ENCODE assay signal across 8 mouse cellular contexts in genomic region chr1:45431922-45432321, GRCm38 (mm10).
DNase-seq lines count a peak whose midpoint lies in the region; ATAC-seq and TF ChIP-seq lines count a peak whose summit lies in the region.

No protein-coding gene starts in this region.

- H3K4me2 ChIP-seq in heart, embryonic 15.5 days = no peak overlapping the region
- H3K4me2 ChIP-seq in kidney, postnatal 0 days (ENCODE audit: low read length) = no peak overlapping the region
- H3K4me2 ChIP-seq in lung, embryonic 14.5 days = no peak overlapping the region

- 24% methylated on average over 3 of the region's 3 CpGs for WGBS in heart, embryonic 15.5 days
- 14% methylated on average over 3 of the region's 3 CpGs for WGBS in kidney, postnatal 0 days
- WGBS in lung, embryonic 14.5 days = 18% methylated on average over 3 of the region's 3 CpGs

- H3K9me3 ChIP-seq in heart, embryonic 15.5 days (replicated peaks) = no peaks in the 10 kb centered on the region
- no peaks in the 10 kb centered on the region for H3K9me3 ChIP-seq in kidney, postnatal 0 days (replicated peaks; ENCODE audit: low read length)
- H3K9me3 ChIP-seq in lung, embryonic 14.5 days (ENCODE audit: low read depth, low read length) = no peaks in the 10 kb centered on the region

- H3K4me3 ChIP-seq in heart, embryonic 15.5 days = no peak overlapping the region
- H3K4me3 ChIP-seq in kidney, postnatal 0 days (replicated peaks; ENCODE audit: low read depth, low read length) = no peak overlapping the region
- no peak overlapping the region for H3K4me3 ChIP-seq in lung, embryonic 14.5 days (ENCODE audit: low read depth, low read length)

- no peaks in the 10 kb centered on the region for H3K4me1 ChIP-seq in heart, embryonic 15.5 days (replicated peaks)
- H3K4me1 ChIP-seq in kidney, postnatal 0 days (replicated peaks; ENCODE audit: insufficient read depth, low read length) = no peaks in the 10 kb centered on the region
- no peaks in the 10 kb centered on the region for H3K4me1 ChIP-seq in lung, embryonic 14.5 days (ENCODE audit: insufficient read depth)

- H3K27ac ChIP-seq in heart, embryonic 15.5 days = no peak overlapping the region
- H3K27ac ChIP-seq in kidney, postnatal 0 days = no peak overlapping the region
- H3K27ac ChIP-seq in lung, embryonic 14.5 days (ENCODE audit: low read depth) = no peak overlapping the region

- peaks cover 8% of the 10 kb centered on the region; the same call in 1 of the 2 replicates for H3K36me3 ChIP-seq in heart, embryonic 15.5 days
- H3K36me3 ChIP-seq in kidney, postnatal 0 days (ENCODE audit: insufficient read depth, low read length) = peaks cover 4% of the 10 kb centered on the region; the same call in 1 of the 2 replicates
- peaks cover 34% of the 10 kb centered on the region for H3K36me3 ChIP-seq in lung, embryonic 14.5 days (ENCODE audit: insufficient read depth)

- TF ChIP-seq CTCF in kidney, postnatal 0 days (IDR thresholded peaks at IDR 0.05; ENCODE audit: low read depth) = peak; percentile 88
- TF ChIP-seq CTCF in lung, embryonic 14.5 days (IDR thresholded peaks at IDR 0.05; ENCODE audit: low read depth) = peak; percentile 78

- no peak overlapping the region for H3K9ac ChIP-seq in heart, embryonic 15.5 days
- H3K9ac ChIP-seq in kidney, postnatal 0 days (ENCODE audit: low read depth, low read length) = no peak overlapping the region
- no peak overlapping the region for H3K9ac ChIP-seq in lung, embryonic 14.5 days

- peak; percentile 13 for DNase-seq in urinary bladder, postnatal 14 days (ENCODE audit: low spot score)
- no peak for DNase-seq in urinary bladder, adult 18-20 months (ENCODE audit: low spot score in 2 of 2)
- peak; percentile 5 to 18 for DNase-seq in cerebellum, postnatal 25 days
- DNase-seq in kidney, postnatal 0 days (ENCODE audit: low spot score) = peak; percentile 90
- peak; percentile 86 for DNase-seq in lung, embryonic 14.5 days
- peak; percentile 68 for DNase-seq in skeletal muscle tissue, adult 2 months (ENCODE audit: low read depth, low spot score)
- no peak for DNase-seq in gastrocnemius, postnatal 4 days (ENCODE audit: low spot score in 2 of 2)

- ATAC-seq in heart, embryonic 15.5 days (replicated peaks; ENCODE audit: insufficient number of reproducible peaks, insufficient read depth, low FRiP score, low read depth) = 0 out of 2 replicates have a peak, but pooled peaks have one; percentile 47
- peak; percentile 82 for ATAC-seq in kidney, postnatal 0 days (replicated peaks; ENCODE audit: low FRiP score, low read depth)
- peak; percentile 81 for ATAC-seq in lung, embryonic 14.5 days (ENCODE audit: insufficient read depth)

- H3K27me3 ChIP-seq in heart, embryonic 15.5 days = no peaks in the 10 kb centered on the region
- H3K27me3 ChIP-seq in kidney, postnatal 0 days (ENCODE audit: insufficient read depth, low read length) = no peaks in the 10 kb centered on the region
- no peaks in the 10 kb centered on the region for H3K27me3 ChIP-seq in lung, embryonic 14.5 days (ENCODE audit: insufficient read depth, low read length)

Comparison
In these comparisons a context has a peak if more than half of its experiments do, and no peak if none do; other contexts are left out.
1. DNase-seq: peak in urinary bladder, postnatal 14 days (single experiment), cerebellum, postnatal 25 days (2 of 2), kidney, postnatal 0 days (single experiment), lung, embryonic 14.5 days (single experiment) and skeletal muscle tissue, adult 2 months (single experiment); none in urinary bladder, adult 18-20 months (0 of 2) and gastrocnemius, postnatal 4 days (0 of 2).
2. Peak in every context shown above with its lines, with median percentiles within 50 percentile points of each other: ATAC-seq.